In genomic region chr2:71785260-71785659, GRCm38 (mm10) we compare ENCODE assay signal across 17 mouse cellular contexts.
"Had no signal": no experiment of that assay in that cellular context is flagged by ENCODE, and none has a peak within 500 bp of the region (broad histone marks: within the 10 kb centered on the region; RNA-seq: fewer than 3 reads in every experiment).

No protein-coding gene starts in this region.

- DNase-seq: kidney, adult 11 months; kidney, postnatal 10 days; kidney, postnatal 4 days; left cerebral cortex, postnatal 4 days; lung, adult 2 months; lung, postnatal 10 days; lung, postnatal 4 days; retina, postnatal 1 day; right cerebral cortex, postnatal 4 days; spleen, adult 18-20 months had no signal

- H3K4me2 ChIP-seq: limb, embryonic 13.5 days; midbrain, embryonic 11.5 days; midbrain, embryonic 15.5 days; neural tube, embryonic 13.5 days had no signal

- H3K27ac ChIP-seq: layer of hippocampus, adult 2 months; limb, embryonic 13.5 days; liver, embryonic 14.5 days; midbrain, embryonic 15.5 days; neural tube, embryonic 13.5 days had no signal

- H3K27me3 ChIP-seq: megakaryocyte, embryonic 14.5 days had no signal

- H3K9ac ChIP-seq: limb, embryonic 13.5 days; liver, embryonic 14.5 days; midbrain, embryonic 15.5 days; neural tube, embryonic 13.5 days had no signal

- H3K9me3 ChIP-seq: limb, embryonic 13.5 days; megakaryocyte, embryonic 14.5 days; midbrain, embryonic 15.5 days; neural tube, embryonic 13.5 days had no signal

- ATAC-seq: midbrain, embryonic 15.5 days had no signal

- H3K4me3 ChIP-seq: layer of hippocampus, adult 2 months; limb, embryonic 13.5 days; megakaryocyte, embryonic 14.5 days; midbrain, embryonic 15.5 days; neural tube, embryonic 13.5 days had no signal

- H3K36me3 ChIP-seq: limb, embryonic 13.5 days; midbrain, embryonic 15.5 days; neural tube, embryonic 13.5 days had no signal
